Mouse (Mus musculus) erythroblast, embryonic 14.5 days (primary cell): ENCODE measurements at regions not wholly inside any gene's neighbourhood (a gene's known extent, or its start where the extent isn't known, plus 50 kb on each side); places are given as distances from the start of the nearest gene placed in this dataset.

Source experiments
- GATA1 ChIP-seq: IDR thresholded peaks from 2 replicates; pipeline ENCODE4 v1.6.1; 2012; ENCODE audit warnings: low read length, inconsistent platforms, mixed read lengths
- TAL1 ChIP-seq: IDR thresholded peaks from 3 replicates; pipeline ENCODE4 v1.6.1; 2012; ENCODE audit warnings: low read length, inconsistent platforms, mixed read lengths

- TF ChIP-seq TAL1 = no peak
- no peak for TF ChIP-seq GATA1
Measured at GRCm38 (mm10) chr1:75786173-75786820, 240.2 kb downstream of the Slc4a3 start.
